Mouse (Mus musculus): ENCODE measurements at regions not wholly inside any gene's neighbourhood (a gene's known extent, or its start where the extent isn't known, plus 50 kb on each side); places are given as distances from the start of the nearest gene placed in this dataset.
"Not testable (repeated sequence)": the region's sequence is repeated elsewhere in the genome, so short reads cannot be mapped to it uniquely, and the experiment has no call there.

- not testable (repeated sequence) for DNase-seq (ENCODE audit: low spot score)
Measured at GRCm38 (mm10) chr12:39593781-39594180, 444.0 kb downstream of the Arl4a start.

- no peak for DNase-seq (ENCODE audit: low spot score)
Measured at GRCm38 (mm10) chr12:39587204-39587909, 450.5 kb downstream of the Arl4a start.

- DNase-seq (ENCODE audit: low spot score): no peak
Measured at GRCm38 (mm10) chr12:39586163-39586562, 451.7 kb downstream of the Arl4a start.

- DNase-seq (ENCODE audit: low spot score): no peak
Measured at GRCm38 (mm10) chr12:39577610-39578009, 460.2 kb downstream of the Arl4a start.

GRCm38 (mm10) chr12:39572802-39573201, 465.0 kb downstream of the Arl4a start:
- no peak for DNase-seq (ENCODE audit: low spot score)

- no peak for DNase-seq (ENCODE audit: low spot score)
Measured at GRCm38 (mm10) chr12:39572147-39572546, 465.7 kb downstream of the Arl4a start.

GRCm38 (mm10) chr12:39560734-39561446, 476.9 kb downstream of the Arl4a start:
- DNase-seq (ENCODE audit: low spot score): no peak

GRCm38 (mm10) chr12:39558491-39558890, 479.3 kb downstream of the Arl4a start:
- DNase-seq (ENCODE audit: low spot score): peak; percentile 81

- no peak for DNase-seq (ENCODE audit: low spot score)
Measured at GRCm38 (mm10) chr12:39536326-39536725, 501.5 kb downstream of the Arl4a start.

GRCm38 (mm10) chr12:39528121-39528520, 509.7 kb downstream of the Arl4a start:
- no peak for DNase-seq (ENCODE audit: low spot score)

GRCm38 (mm10) chr12:39527216-39527600, 510.6 kb downstream of the Arl4a start:
- DNase-seq (ENCODE audit: low spot score): no peak

GRCm38 (mm10) chr12:39526535-39527215, 511.1 kb downstream of the Arl4a start:
- DNase-seq (ENCODE audit: low spot score): no peak

- DNase-seq (ENCODE audit: low spot score): no peak
Measured at GRCm38 (mm10) chr12:39515690-39516089, 522.1 kb downstream of the Arl4a start.

- no peak for DNase-seq (ENCODE audit: low spot score)
Measured at GRCm38 (mm10) chr12:39510855-39511254, 527.0 kb downstream of the Arl4a start.

GRCm38 (mm10) chr12:39510073-39510812, 527.6 kb downstream of the Arl4a start:
- peak; percentile 25 for DNase-seq (ENCODE audit: low spot score)

- DNase-seq (ENCODE audit: low spot score): no peak
Measured at GRCm38 (mm10) chr12:39496203-39496602, 541.6 kb downstream of the Arl4a start.

GRCm38 (mm10) chr12:39493578-39494218, 544.1 kb downstream of the Arl4a start:
- no peak for DNase-seq (ENCODE audit: low spot score)

- no peak for DNase-seq (ENCODE audit: low spot score)
Measured at GRCm38 (mm10) chr12:39493114-39493513, 544.7 kb downstream of the Arl4a start.

GRCm38 (mm10) chr12:39472984-39473383, 564.8 kb downstream of the Arl4a start:
- no peak for DNase-seq (ENCODE audit: low spot score)
